Mouse (Mus musculus) heart, embryonic 12.5 days (tissue): Measurements from ENCODE around the gene Otud7b. TPM values are rescaled to one million over a fixed set of nuclear protein-coding genes. Genes with fewer than 3 reads are reported as not detected.

Experiments
- ATAC-seq: fragments of 200-750 bp; cut with Nextera tagmentation; 2 replicates; pipeline ENCODE4 v1.8.0; 2017; ENCODE audit warnings: moderate TSS enrichment, moderate library complexity; ENCODE audit not compliant: insufficient number of reproducible peaks, low FRiP score
- H3K27ac ChIP-seq: fragments of 300-500 bp; sonication (generic); 2 replicates; pipeline ENCODE4 v1.5.1; 2016; ENCODE audit warnings: mild to moderate bottlenecking, moderate library complexity; ENCODE audit not compliant: poor library complexity, severe bottlenecking
- H3K27me3 ChIP-seq: fragments of 300-500 bp; sonication (generic); replicated peaks from 2 replicates; pipeline ENCODE4 v1.6.1; 2016; ENCODE audit warnings: mild to moderate bottlenecking, moderate library complexity
- H3K36me3 ChIP-seq: fragments of 300-500 bp; sonication (generic); 2 replicates; pipeline ENCODE4 v1.6.1; 2016; ENCODE audit warnings: mild to moderate bottlenecking, moderate library complexity
- H3K4me1 ChIP-seq: fragments of 300-500 bp; sonication (generic); replicated peaks from 2 replicates; pipeline ENCODE4 v1.6.1; 2016; ENCODE audit warnings: mild to moderate bottlenecking
- H3K4me2 ChIP-seq: fragments of 300-500 bp; sonication (generic); 2 replicates; pipeline ENCODE4 v1.6.1; 2016; ENCODE audit warnings: mild to moderate bottlenecking, moderate library complexity
- H3K4me3 ChIP-seq: fragments of 300-500 bp; sonication (generic); 2 replicates; pipeline ENCODE4 v1.5.1; 2016; ENCODE audit warnings: mild to moderate bottlenecking
- H3K9ac ChIP-seq: fragments of 300-500 bp; sonication (generic); 2 replicates; pipeline ENCODE4 v1.6.1; 2016; ENCODE audit warnings: mild to moderate bottlenecking, moderate library complexity
- H3K9me3 ChIP-seq: fragments of 300-500 bp; sonication (generic); replicated peaks from 2 replicates; pipeline ENCODE4 v1.6.1; 2016; ENCODE audit warnings: mild to moderate bottlenecking, moderate library complexity
- WGBS: fragments of 180-500 bp; shearing (Covaris S2); methylation state at CpG from one replicate; pipeline ENCODE4 v1.1.7; 2016; 5-methylcytosine and 5-hydroxymethylcytosine counted together
- polyA plus RNA-seq: library from polyadenylated mRNA; unstranded; fragments of >200 nt; fragmentation: Nextera tagmentation; extraction: Ambion mirVana; gene quantifications from 2 replicates; pipeline ENCODE4 v1.2.1, GENCODE M21; 2016

Otud7b gene
- polyA plus RNA-seq, 1 experiment from 2014 or later: 22.2 TPM

- Histone ChIP-seq H3K9me3 (no peaks in the 10 kb centered on the region), H3K36me3 (no peaks in the 10 kb centered on the region), H3K9ac (no peak overlapping the region), H3K4me1 (0 out of 2 replicates have a peak, but pooled peaks cover 3% of the 10 kb centered on the region), H3K27me3 (no peaks in the 10 kb centered on the region), H3K4me3 (no peak overlapping the region), H3K27ac (no peak overlapping the region), H3K4me2 (no peak overlapping the region)
- WGBS: 89% methylated on average over 5 of the region's 5 CpGs
- no peak for ATAC-seq
Observed at GRCm38 (mm10) chr3:96066741-96067140, 37.6 kb upstream of the Otud7b start.

- no peaks in the 10 kb centered on the region for H3K27me3 ChIP-seq
- H3K9me3 ChIP-seq: no peaks in the 10 kb centered on the region
- no peak overlapping the region for H3K4me2 ChIP-seq
- no peak overlapping the region for H3K4me3 ChIP-seq
- H3K36me3 ChIP-seq: no peaks in the 10 kb centered on the region
- no peak for ATAC-seq
- H3K4me1 ChIP-seq: peaks cover 8% of the 10 kb centered on the region; the same call in 1 of the 2 replicates
- no peak overlapping the region for H3K27ac ChIP-seq
- WGBS: 85% methylated on average over 6 of the region's 6 CpGs
- no peak overlapping the region for H3K9ac ChIP-seq
Observed at GRCm38 (mm10) chr3:96069046-96069445, 35.3 kb upstream of the Otud7b start.

GRCm38 (mm10) chr3:96069542-96069941, 34.8 kb upstream of the Otud7b start:
- Histone ChIP-seq H3K4me1 (peaks cover 8% of the 10 kb centered on the region; the same call in 1 of the 2 replicates), H3K27ac (no peak overlapping the region), H3K9ac (no peak overlapping the region), H3K36me3 (no peaks in the 10 kb centered on the region), H3K27me3 (no peaks in the 10 kb centered on the region), H3K9me3 (no peaks in the 10 kb centered on the region), H3K4me3 (no peak overlapping the region), H3K4me2 (no peak overlapping the region)
- WGBS: 70% methylated on average over 1 of the region's 1 CpGs
- no peak for ATAC-seq

GRCm38 (mm10) chr3:96070241-96070640, 34.1 kb upstream of the Otud7b start:
- H3K4me2 ChIP-seq: no peak overlapping the region
- ATAC-seq: no peak
- H3K4me1 ChIP-seq: peaks cover 8% of the 10 kb centered on the region; the same call in 1 of the 2 replicates
- H3K4me3 ChIP-seq: no peak overlapping the region
- H3K9ac ChIP-seq: no peak overlapping the region
- H3K27ac ChIP-seq: no peak overlapping the region
- no peaks in the 10 kb centered on the region for H3K36me3 ChIP-seq
- no peaks in the 10 kb centered on the region for H3K27me3 ChIP-seq
- H3K9me3 ChIP-seq: no peaks in the 10 kb centered on the region
- 71% methylated on average over 4 of the region's 4 CpGs for WGBS

- Histone ChIP-seq H3K4me3 (no peak overlapping the region), H3K36me3 (no peaks in the 10 kb centered on the region), H3K4me2 (no peak overlapping the region; the same call in 1 of the 2 replicates), H3K9ac (no peak overlapping the region), H3K9me3 (no peaks in the 10 kb centered on the region), H3K4me1 (peaks cover 4% of the 10 kb centered on the region; the same call in 1 of the 2 replicates), H3K27me3 (no peaks in the 10 kb centered on the region), H3K27ac (no peak overlapping the region)
- no peak for ATAC-seq
- WGBS: 53% methylated on average over 12 of the region's 12 CpGs
Observed at GRCm38 (mm10) chr3:96072921-96073486, 31.3 kb upstream of the Otud7b start.

- ATAC-seq: 0 out of 2 replicates have a peak, but pooled peaks have one; percentile 18
- 63% methylated on average over 6 of the region's 6 CpGs for WGBS
- Histone ChIP-seq H3K36me3 (no peaks in the 10 kb centered on the region), H3K9me3 (no peaks in the 10 kb centered on the region), H3K9ac (no peak overlapping the region), H3K27me3 (no peaks in the 10 kb centered on the region), H3K4me3 (no peak overlapping the region), H3K4me1 (peaks cover 4% of the 10 kb centered on the region; the same call in 1 of the 2 replicates), H3K4me2 (no peak overlapping the region), H3K27ac (no peak overlapping the region)
Observed at GRCm38 (mm10) chr3:96078066-96078465, 26.3 kb upstream of the Otud7b start.

- Histone ChIP-seq H3K36me3 (no peaks in the 10 kb centered on the region), H3K27ac (no peak overlapping the region), H3K4me2 (no peak overlapping the region), H3K9ac (no peak overlapping the region), H3K27me3 (no peaks in the 10 kb centered on the region), H3K9me3 (no peaks in the 10 kb centered on the region), H3K4me3 (no peak overlapping the region), H3K4me1 (peaks cover 6% of the 10 kb centered on the region; the same call in 1 of the 2 replicates)
- 66% methylated on average over 3 of the region's 3 CpGs for WGBS
- no peak for ATAC-seq
Observed at GRCm38 (mm10) chr3:96078711-96079110, 25.6 kb upstream of the Otud7b start.

GRCm38 (mm10) chr3:96081006-96081405, 23.3 kb upstream of the Otud7b start:
- H3K9me3 ChIP-seq: 0 out of 2 replicates have a peak, but pooled peaks cover 3% of the 10 kb centered on the region
- H3K36me3 ChIP-seq: no peaks in the 10 kb centered on the region
- WGBS: 56% methylated on average over 1 of the region's 1 CpGs
- H3K4me3 ChIP-seq: no peak overlapping the region
- H3K27me3 ChIP-seq: no peaks in the 10 kb centered on the region
- H3K4me1 ChIP-seq: peaks cover 6% of the 10 kb centered on the region; the same call in 1 of the 2 replicates
- H3K27ac ChIP-seq: no peak overlapping the region
- H3K9ac ChIP-seq: no peak overlapping the region
- H3K4me2 ChIP-seq: no peak overlapping the region
- no peak for ATAC-seq

GRCm38 (mm10) chr3:96081650-96082049, 22.7 kb upstream of the Otud7b start:
- Histone ChIP-seq H3K4me1 (peaks cover 6% of the 10 kb centered on the region; the same call in 1 of the 2 replicates), H3K4me3 (no peak overlapping the region), H3K27me3 (no peaks in the 10 kb centered on the region), H3K27ac (no peak overlapping the region), H3K9ac (no peak overlapping the region), H3K4me2 (no peak overlapping the region), H3K9me3 (0 out of 2 replicates have a peak, but pooled peaks cover 3% of the 10 kb centered on the region), H3K36me3 (no peaks in the 10 kb centered on the region)
- ATAC-seq: no peak
- 75% methylated on average over 4 of the region's 4 CpGs for WGBS

GRCm38 (mm10) chr3:96082100-96082499, 22.2 kb upstream of the Otud7b start:
- Histone ChIP-seq H3K9ac (no peak overlapping the region), H3K4me3 (no peak overlapping the region), H3K27me3 (no peaks in the 10 kb centered on the region), H3K4me2 (no peak overlapping the region), H3K4me1 (peaks cover 6% of the 10 kb centered on the region; the same call in 1 of the 2 replicates), H3K27ac (no peak overlapping the region), H3K36me3 (no peaks in the 10 kb centered on the region), H3K9me3 (0 out of 2 replicates have a peak, but pooled peaks cover 3% of the 10 kb centered on the region)
- ATAC-seq: no peak
- WGBS: 75% methylated on average over 2 of the region's 2 CpGs

- Histone ChIP-seq H3K4me2 (no peak overlapping the region), H3K4me1 (peaks cover 6% of the 10 kb centered on the region; the same call in 1 of the 2 replicates), H3K4me3 (no peak overlapping the region), H3K27me3 (no peaks in the 10 kb centered on the region), H3K9me3 (0 out of 2 replicates have a peak, but pooled peaks cover 3% of the 10 kb centered on the region), H3K9ac (no peak overlapping the region), H3K36me3 (no peaks in the 10 kb centered on the region), H3K27ac (no peak overlapping the region)
- ATAC-seq: no peak
- 60% methylated on average over 15 of the region's 15 CpGs for WGBS
Observed at GRCm38 (mm10) chr3:96082714-96083508, 21.4 kb upstream of the Otud7b start.
